Mouse (Mus musculus): Measurements from ENCODE around the gene Rab34. TPM values are rescaled to one million over a fixed set of nuclear protein-coding genes. Genes with fewer than 3 reads are reported as not detected.
A peak's percentile ranks its signal among the peaks of the same experiment; 100 is the strongest.

The Rab34 gene
- polyA plus RNA-seq, 1 experiment from 2014 or later, result 171 TPM

DNA sequence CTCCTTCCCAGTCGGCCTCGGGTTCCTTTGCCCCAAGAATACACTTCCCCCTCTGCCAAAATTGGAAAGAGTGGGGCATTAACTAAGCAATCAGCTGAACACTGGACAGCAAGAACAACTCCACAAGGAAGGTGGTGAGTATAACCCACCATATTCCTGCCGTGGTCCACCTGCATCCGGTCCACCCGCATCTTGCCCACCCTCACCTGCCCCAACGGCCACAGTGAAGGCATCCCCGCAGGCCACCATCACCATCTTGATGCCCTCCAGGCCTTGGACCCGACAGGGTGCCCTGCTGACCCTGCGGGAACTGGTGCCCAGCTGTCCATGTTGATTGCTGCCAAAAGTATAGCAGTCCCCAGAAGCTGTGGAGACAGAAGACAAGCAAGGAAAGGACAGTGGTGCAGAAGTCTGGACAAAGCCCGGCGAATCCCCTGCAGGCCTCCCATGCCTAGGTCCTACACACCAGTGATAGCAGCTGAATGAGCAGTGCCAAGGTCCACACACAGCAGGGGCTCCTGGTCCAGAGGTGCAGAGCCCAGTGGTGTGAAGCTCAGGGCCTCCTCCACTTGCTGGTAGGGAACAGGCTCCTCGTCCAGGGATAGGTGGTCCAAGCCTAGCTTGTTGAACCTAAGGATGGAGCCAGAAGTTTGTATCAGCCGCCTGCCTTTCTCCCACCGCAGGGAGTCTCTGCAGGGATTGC, 20.8 kb upstream of the Rab34 start:
- Histone ChIP-seq H3K4me1 (ENCODE audit: control insufficient read depth, insufficient read depth, low read length) (peaks cover 26% of the 10 kb centered on the region), H3K4me3 (ENCODE audit: low read depth, low read length) (no peak overlapping the region), H3K4me2 (replicated peaks; ENCODE audit: low read depth, low read length) (no peak overlapping the region), H3K27ac (ENCODE audit: low read length) (no peak overlapping the region; the same call in 1 of the 2 replicates), H3K36me3 (ENCODE audit: control insufficient read depth, insufficient read depth, low read length) (peaks cover 9% of the 10 kb centered on the region; the same call in 1 of the 2 replicates), H3K9ac (replicated peaks; ENCODE audit: low read depth, low read length) (no peak overlapping the region), H3K9me3 (ENCODE audit: control insufficient read depth, low read depth, low read length) (no peaks in the 10 kb centered on the region), H3K27me3 (ENCODE audit: control insufficient read depth, insufficient read depth, low read length) (no peaks in the 10 kb centered on the region)
- 93% methylated on average over 14 of the region's 14 CpGs for WGBS
- no peak for ATAC-seq (ENCODE audit: insufficient number of reproducible peaks, insufficient read depth, low FRiP score, low read depth)

DNA sequence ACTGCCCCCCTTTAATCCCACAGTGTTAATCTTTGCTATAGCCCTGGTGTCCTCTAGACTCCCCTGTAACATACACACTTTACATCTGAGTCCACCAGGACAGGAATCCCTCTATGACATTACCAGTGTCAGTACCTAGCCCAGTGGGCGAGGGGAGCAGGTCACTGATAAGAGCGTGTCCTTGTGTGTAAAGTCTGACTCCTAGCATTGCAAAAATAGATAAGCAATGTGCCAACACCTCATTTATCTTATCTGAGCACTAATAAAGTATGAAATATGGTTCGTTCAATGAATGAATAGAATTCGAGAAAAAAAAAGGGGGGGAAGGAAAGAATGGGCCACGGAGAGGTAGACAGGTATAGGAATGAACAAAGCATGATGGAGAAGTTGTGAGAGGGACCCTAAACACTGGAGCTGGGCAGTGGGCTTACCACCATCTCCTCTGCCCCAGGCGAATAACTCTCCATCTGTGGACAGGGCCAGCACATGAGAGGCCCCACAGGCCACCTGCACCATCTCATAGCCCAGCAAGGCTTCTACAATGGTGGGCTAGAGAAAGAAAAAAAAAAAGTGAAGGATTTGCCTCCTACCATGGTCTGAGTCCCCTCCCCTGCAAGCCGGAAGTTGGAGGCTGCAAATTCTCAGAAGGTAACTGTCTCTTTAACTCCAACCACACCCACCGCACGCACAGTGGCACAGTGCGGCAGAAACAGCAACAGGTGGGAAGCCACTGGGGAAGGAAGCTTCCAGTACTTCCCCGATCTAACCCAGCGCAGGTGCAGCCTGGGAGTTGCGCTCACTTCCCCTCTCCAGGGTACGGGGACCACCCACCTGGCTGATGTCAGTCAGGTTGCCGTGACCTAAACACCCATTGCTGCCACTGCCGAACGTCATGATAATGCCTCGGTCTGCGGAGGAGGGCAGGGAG, 19.4 kb upstream of the Rab34 start:
- Histone ChIP-seq H3K27ac (ENCODE audit: low read length) (no peak overlapping the region), H3K36me3 (ENCODE audit: control insufficient read depth, insufficient read depth, low read length) (peaks cover 8% of the 10 kb centered on the region; the same call in 1 of the 2 replicates), H3K9me3 (ENCODE audit: control insufficient read depth, low read depth, low read length) (no peaks in the 10 kb centered on the region), H3K4me1 (ENCODE audit: control insufficient read depth, insufficient read depth, low read length) (peaks cover 13% of the 10 kb centered on the region), H3K9ac (replicated peaks; ENCODE audit: low read depth, low read length) (no peak overlapping the region), H3K4me2 (replicated peaks; ENCODE audit: low read depth, low read length) (0 out of 2 replicates have a peak overlapping the region, but pooled peaks have one; percentile 3), H3K4me3 (ENCODE audit: low read depth, low read length) (no peak overlapping the region), H3K27me3 (ENCODE audit: control insufficient read depth, insufficient read depth, low read length) (no peaks in the 10 kb centered on the region)
- WGBS, result 48% methylated on average over 19 of the region's 19 CpGs
- no peak for ATAC-seq (ENCODE audit: insufficient number of reproducible peaks, insufficient read depth, low FRiP score, low read depth)

DNA sequence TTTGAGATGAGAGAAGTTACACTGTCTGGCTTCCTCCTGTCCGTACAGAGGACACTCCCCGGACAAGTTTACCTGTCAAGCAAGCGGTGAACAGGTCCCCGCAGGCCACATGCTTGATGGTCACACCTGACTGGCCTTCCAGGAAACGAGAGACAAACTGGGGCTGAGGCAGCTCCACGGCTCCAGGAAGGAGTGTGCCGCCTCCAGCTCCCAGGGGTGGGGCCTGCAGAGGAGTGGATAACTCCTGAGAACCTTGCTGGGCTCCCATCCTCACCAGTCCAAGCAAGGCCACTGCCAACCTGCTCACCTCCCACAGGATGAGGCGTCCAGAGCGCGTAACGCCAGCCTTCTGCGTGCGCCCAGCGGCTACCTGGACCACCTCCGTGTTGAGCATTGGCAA, 17.9 kb upstream of the Rab34 start:
- 82% methylated on average over 15 of the region's 15 CpGs for WGBS
- ATAC-seq (ENCODE audit: insufficient number of reproducible peaks, insufficient read depth, low FRiP score, low read depth), result no peak
- H3K4me1 ChIP-seq (ENCODE audit: control insufficient read depth, insufficient read depth, low read length), result peaks cover 13% of the 10 kb centered on the region
- no peak overlapping the region for H3K4me3 ChIP-seq (ENCODE audit: low read depth, low read length)
- H3K9ac ChIP-seq (replicated peaks; ENCODE audit: low read depth, low read length), result no peak overlapping the region
- no peaks in the 10 kb centered on the region for H3K27me3 ChIP-seq (ENCODE audit: control insufficient read depth, insufficient read depth, low read length)
- H3K4me2 ChIP-seq (replicated peaks; ENCODE audit: low read depth, low read length), result no peak overlapping the region
- no peaks in the 10 kb centered on the region for H3K9me3 ChIP-seq (ENCODE audit: control insufficient read depth, low read depth, low read length)
- no peak overlapping the region for H3K27ac ChIP-seq (ENCODE audit: low read length)
- H3K36me3 ChIP-seq (ENCODE audit: control insufficient read depth, insufficient read depth, low read length), result peaks cover 8% of the 10 kb centered on the region; the same call in 1 of the 2 replicates

DNA sequence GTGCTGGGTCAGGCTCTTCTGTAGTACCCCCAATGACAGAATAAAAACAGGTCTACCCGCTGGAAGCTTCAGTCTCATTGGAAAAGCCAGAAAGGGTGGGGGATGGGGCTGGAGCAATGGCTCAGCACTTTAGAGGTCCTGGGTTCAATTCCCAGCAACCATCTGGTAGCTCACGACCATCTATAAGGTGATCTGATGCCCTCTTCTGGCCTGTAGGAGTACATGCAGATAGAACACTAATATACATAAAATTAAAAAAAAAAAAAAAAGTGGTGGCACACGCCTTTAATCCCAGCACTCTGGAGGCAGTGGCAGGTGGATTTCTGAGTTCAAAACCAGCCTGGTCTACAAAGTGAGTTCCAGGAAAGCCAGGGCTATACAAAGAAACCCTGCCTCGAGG, 16.9 kb upstream of the Rab34 start:
- H3K4me2 ChIP-seq (replicated peaks; ENCODE audit: low read depth, low read length), result no peak overlapping the region
- no peak overlapping the region for H3K4me3 ChIP-seq (ENCODE audit: low read depth, low read length)
- WGBS, result 77% methylated on average over 4 of the region's 4 CpGs
- no peak overlapping the region for H3K9ac ChIP-seq (replicated peaks; ENCODE audit: low read depth, low read length)
- ATAC-seq (ENCODE audit: insufficient number of reproducible peaks, insufficient read depth, low FRiP score, low read depth), result no peak
- no peaks in the 10 kb centered on the region for H3K27me3 ChIP-seq (ENCODE audit: control insufficient read depth, insufficient read depth, low read length)
- peaks cover 8% of the 10 kb centered on the region; the same call in 1 of the 2 replicates for H3K36me3 ChIP-seq (ENCODE audit: control insufficient read depth, insufficient read depth, low read length)
- no peaks in the 10 kb centered on the region for H3K9me3 ChIP-seq (ENCODE audit: control insufficient read depth, low read depth, low read length)
- H3K27ac ChIP-seq (ENCODE audit: low read length), result no peak overlapping the region
- peaks cover 10% of the 10 kb centered on the region; the same call in 1 of the 2 replicates for H3K4me1 ChIP-seq (ENCODE audit: control insufficient read depth, insufficient read depth, low read length)

DNA sequence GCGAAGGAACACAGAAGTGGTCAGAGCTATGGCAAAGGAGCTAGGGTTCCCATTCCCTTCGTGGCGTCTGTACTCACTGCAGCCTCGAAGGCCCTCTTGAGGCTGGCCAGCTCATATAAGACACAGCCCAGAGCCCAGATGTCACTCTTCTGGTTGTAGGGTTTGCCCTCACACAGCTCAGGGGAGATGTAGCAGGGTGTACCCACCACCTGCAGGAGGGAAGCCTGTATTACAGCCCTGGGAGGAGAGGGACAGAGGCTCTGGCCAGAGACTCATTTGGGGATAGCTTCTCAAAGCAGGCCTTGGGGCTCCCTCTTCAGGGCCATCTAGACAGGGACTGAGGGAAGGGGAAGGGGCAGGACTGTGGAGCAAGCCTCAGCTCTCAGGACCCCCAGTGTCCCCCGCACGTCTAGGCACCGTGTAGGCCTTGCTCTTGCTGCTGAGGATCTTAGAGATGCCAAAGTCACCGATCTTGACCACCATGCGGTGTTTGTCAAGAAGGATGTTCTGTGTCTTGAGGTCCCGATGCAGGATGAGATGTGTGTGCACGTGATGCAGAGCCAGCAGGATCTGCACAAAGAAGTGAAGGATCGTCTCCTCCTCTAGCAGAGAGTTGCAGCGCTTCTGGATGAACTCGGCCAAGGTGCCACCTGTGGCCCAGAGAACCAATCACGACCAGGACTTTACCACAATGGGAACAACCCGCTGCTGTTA, 16.0 kb upstream of the Rab34 start:
- no peak for ATAC-seq (ENCODE audit: insufficient number of reproducible peaks, insufficient read depth, low FRiP score, low read depth)
- Histone ChIP-seq H3K9ac (replicated peaks; ENCODE audit: low read depth, low read length) (no peak overlapping the region), H3K9me3 (ENCODE audit: control insufficient read depth, low read depth, low read length) (no peaks in the 10 kb centered on the region), H3K4me2 (replicated peaks; ENCODE audit: low read depth, low read length) (no peak overlapping the region), H3K36me3 (ENCODE audit: control insufficient read depth, insufficient read depth, low read length) (peaks cover 8% of the 10 kb centered on the region; the same call in 1 of the 2 replicates), H3K27me3 (ENCODE audit: control insufficient read depth, insufficient read depth, low read length) (no peaks in the 10 kb centered on the region), H3K27ac (ENCODE audit: low read length) (no peak overlapping the region), H3K4me3 (ENCODE audit: low read depth, low read length) (no peak overlapping the region), H3K4me1 (ENCODE audit: control insufficient read depth, insufficient read depth, low read length) (peaks cover 5% of the 10 kb centered on the region; the same call in 1 of the 2 replicates)
- 81% methylated on average over 16 of the region's 16 CpGs for WGBS

DNA sequence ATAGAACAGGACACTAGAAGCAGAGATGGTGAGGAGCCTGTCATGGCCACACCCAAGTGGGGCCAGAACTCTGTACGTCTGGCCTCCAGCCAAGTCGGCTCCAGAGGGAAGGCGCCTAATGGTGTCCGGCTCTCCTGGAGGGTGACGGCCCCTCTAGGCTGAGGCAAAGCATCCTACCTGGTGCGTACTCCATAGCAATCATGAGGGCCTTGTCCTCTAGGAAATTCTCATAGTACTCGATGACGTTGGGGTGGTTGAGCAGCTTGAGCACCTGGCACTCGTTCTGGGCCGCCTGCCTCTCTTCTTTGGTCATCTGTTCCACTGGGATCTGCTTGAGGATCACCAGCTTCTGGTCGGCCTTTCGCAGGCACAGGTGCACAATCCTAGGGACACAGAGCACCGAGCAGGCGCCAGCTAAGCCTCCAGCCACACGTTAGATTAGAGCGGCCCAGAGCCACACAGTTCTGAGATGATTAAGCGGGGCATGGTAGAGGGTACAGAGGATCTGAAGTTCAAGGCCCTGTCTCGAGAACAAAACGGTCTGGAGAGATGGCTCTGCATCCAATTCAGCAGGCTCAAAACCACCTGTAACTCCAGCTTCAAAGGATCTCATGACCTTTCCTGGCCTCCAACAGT, 15.4 kb upstream of the Rab34 start:
- Histone ChIP-seq H3K4me1 (ENCODE audit: control insufficient read depth, insufficient read depth, low read length) (peaks cover 9% of the 10 kb centered on the region; the same call in 1 of the 2 replicates), H3K27ac (ENCODE audit: low read length) (no peak overlapping the region), H3K9me3 (ENCODE audit: control insufficient read depth, low read depth, low read length) (no peaks in the 10 kb centered on the region), H3K36me3 (ENCODE audit: control insufficient read depth, insufficient read depth, low read length) (peaks cover 8% of the 10 kb centered on the region; the same call in 1 of the 2 replicates), H3K4me3 (ENCODE audit: low read depth, low read length) (no peak overlapping the region), H3K9ac (replicated peaks; ENCODE audit: low read depth, low read length) (no peak overlapping the region), H3K27me3 (ENCODE audit: control insufficient read depth, insufficient read depth, low read length) (no peaks in the 10 kb centered on the region), H3K4me2 (replicated peaks; ENCODE audit: low read depth, low read length) (no peak overlapping the region)
- no peak for ATAC-seq (ENCODE audit: insufficient number of reproducible peaks, insufficient read depth, low FRiP score, low read depth)
- 86% methylated on average over 19 of the region's 19 CpGs for WGBS

DNA sequence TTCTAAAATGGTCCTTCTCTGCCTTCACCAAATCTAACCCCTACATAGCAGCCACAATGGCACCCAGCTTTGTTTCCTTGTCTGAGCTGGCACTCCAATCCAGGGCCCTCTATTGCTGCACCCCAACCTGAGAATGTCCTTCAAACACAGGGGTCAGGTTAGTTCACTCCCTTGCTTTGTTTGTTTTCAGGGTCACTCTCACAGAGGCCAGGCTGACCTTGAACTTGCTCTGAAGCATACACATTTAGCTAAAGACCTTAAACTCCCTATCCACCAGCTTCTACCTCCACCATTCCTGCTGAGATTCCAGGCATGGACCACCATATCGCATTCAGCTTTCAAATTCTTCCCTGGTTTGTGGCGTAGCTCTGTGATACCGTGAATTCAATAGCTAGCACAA, 13.7 kb upstream of the Rab34 start:
- no peak overlapping the region for H3K4me2 ChIP-seq (replicated peaks; ENCODE audit: low read depth, low read length)
- ATAC-seq (ENCODE audit: insufficient number of reproducible peaks, insufficient read depth, low FRiP score, low read depth), result no peak
- H3K4me3 ChIP-seq (ENCODE audit: low read depth, low read length), result no peak overlapping the region
- H3K27me3 ChIP-seq (ENCODE audit: control insufficient read depth, insufficient read depth, low read length), result no peaks in the 10 kb centered on the region
- H3K9me3 ChIP-seq (ENCODE audit: control insufficient read depth, low read depth, low read length), result no peaks in the 10 kb centered on the region
- peaks cover 8% of the 10 kb centered on the region; the same call in 1 of the 2 replicates for H3K36me3 ChIP-seq (ENCODE audit: control insufficient read depth, insufficient read depth, low read length)
- no peak overlapping the region for H3K9ac ChIP-seq (replicated peaks; ENCODE audit: low read depth, low read length)
- 71% methylated on average over 3 of the region's 3 CpGs for WGBS
- H3K4me1 ChIP-seq (ENCODE audit: control insufficient read depth, insufficient read depth, low read length), result peaks cover 12% of the 10 kb centered on the region; the same call in 1 of the 2 replicates
- H3K27ac ChIP-seq (ENCODE audit: low read length), result no peak overlapping the region

Data from stomach, embryonic 14.5 days (tissue).